Mouse (Mus musculus): Measurements from ENCODE around the gene Arl5c. TPM values are rescaled to one million over a fixed set of nuclear protein-coding genes. Genes with fewer than 3 reads are reported as not detected.

The Arl5c gene
- total RNA-seq, 2 experiments from 2014 or later, result 6.1 to 15.7 TPM

DNA sequence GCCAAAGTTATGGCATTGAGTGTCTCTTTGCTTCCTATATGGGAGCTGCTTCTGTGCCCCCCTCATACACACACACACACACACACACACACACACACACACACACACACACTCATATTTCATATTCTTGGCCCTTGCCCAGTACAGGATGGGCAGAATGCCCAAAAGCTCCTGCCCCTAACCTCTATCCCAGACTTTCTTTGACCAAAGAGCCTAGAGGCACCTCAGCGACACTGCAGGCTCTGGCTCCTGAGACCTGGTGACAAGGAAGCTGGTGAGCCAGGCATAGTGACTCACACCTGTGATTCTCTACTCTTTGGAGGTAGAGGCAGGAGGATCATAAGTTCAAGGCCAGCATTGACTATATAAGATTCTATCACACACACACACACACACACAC, 24.7 kb upstream of the Arl5c start:
- no peak for ATAC-seq (replicated peaks; ENCODE audit: poor library complexity, severe bottlenecking)

DNA sequence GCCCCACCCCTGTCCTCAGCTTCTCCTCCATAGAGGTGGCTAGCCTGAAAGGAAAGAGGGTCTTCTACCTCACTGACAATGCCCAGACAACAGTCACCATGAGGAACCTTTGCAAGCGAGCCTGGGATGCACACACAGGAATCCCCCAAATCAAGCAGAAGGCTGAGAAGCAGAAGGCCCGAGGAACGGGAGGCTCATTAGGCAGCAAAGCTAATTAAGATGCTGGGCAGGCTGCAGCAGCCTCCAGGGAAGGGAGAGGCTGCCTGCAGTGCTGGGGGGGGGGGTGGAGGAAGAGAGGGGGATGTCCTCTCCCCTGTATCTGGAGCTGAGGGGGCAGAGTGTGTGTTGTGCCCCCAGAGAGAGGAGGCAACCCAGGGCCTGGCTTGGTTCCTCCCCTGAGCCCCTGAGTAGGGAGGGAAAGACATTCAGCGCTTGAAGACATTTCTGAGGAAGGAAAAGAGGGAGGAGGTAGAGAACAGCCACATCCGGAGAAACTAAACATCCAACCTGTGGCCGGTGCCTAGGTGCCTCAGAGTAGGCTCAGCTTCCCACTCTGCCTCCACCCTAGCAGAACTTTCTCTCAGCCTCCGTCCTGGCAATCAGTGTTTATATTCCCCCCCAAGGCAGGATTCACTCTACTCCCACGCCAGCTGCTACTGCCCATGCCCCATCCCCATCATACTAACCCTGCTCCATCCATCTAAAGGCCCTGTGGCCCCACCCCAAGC, 24.1 kb upstream of the Arl5c start:
- no peak for ATAC-seq (replicated peaks; ENCODE audit: poor library complexity, severe bottlenecking)

DNA sequence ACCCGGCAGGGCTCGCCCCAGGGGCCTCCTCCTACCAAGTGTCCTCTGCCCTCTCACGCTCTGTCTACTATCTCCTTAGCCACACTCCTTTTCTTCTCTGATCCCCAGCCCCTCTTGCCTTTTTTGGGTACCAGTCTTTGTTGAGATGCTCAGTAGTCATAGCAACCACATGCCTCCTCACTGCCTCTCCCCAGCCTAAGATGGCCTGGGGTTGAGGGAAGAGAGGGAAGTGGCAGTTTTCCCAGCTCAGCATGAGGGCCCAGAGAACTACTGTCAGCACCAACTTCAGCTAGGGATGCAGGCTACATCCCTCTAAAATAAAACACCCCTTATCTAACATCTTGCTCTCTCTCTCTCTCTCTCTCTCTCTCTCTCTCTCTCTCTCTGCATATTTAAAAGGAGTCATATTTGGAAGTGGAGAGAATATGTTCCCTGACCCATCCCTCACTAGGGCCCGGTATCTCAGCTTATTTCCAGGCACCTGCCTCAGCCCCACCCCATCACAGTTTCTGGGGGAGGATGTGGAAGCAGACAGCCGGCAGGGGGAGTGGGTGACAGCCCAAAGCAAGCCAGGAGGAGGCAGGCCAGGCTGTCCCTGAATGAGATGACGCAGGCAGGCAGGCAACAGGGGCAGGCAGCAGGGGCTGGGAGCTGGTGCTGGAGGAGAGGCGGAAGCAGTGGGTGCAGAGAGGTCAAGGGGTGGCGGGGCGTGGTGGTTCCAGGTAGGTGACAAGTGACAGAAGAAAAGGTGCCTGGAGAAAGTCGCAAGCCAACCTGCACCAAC, 23.1 kb upstream of the Arl5c start:
- ATAC-seq (replicated peaks; ENCODE audit: poor library complexity, severe bottlenecking), result 0 out of 2 replicates have a peak, but pooled peaks have one; percentile 18

DNA sequence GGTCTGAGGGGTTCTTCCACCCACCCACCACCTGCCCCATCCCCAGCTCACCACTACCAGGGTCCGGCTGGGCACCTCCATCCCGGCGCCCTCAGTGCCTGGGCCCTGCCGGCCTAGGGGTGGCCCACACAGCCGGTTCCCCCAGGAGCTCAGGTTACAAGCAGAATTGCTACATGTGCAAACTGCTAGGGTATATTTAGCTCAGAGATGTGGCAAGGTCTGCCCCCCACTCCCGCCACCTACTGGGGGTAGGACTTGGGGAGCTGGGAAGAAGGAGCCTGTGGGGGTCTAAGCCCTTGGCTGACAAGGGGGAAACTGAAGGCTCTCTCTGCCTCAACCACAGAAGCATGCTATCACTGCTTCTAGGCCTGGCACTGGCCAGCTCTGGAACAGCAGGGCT, 22.2 kb upstream of the Arl5c start:
- ATAC-seq (replicated peaks; ENCODE audit: poor library complexity, severe bottlenecking), result peak; percentile 43

DNA sequence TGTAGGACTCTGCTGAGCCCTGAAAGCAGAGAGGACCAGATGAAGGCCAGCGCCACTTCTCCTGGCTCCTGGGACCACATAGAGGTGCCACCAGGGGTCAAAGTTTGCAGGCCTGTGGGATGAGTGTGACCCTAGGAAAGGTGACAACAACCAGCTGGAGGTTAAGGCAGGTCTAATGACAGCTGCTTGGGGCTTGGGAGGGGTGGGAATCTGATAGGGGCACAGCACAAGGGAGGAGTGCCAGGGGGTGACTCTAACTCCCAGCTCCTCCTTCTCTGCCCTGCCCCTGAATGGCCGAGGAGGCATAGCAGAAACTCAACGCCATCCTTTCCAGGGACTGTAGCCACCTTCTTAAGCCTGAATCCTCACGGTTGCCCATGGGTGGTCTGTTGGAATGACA, 20.8 kb upstream of the Arl5c start:
- no peak for ATAC-seq (replicated peaks; ENCODE audit: poor library complexity, severe bottlenecking)

DNA sequence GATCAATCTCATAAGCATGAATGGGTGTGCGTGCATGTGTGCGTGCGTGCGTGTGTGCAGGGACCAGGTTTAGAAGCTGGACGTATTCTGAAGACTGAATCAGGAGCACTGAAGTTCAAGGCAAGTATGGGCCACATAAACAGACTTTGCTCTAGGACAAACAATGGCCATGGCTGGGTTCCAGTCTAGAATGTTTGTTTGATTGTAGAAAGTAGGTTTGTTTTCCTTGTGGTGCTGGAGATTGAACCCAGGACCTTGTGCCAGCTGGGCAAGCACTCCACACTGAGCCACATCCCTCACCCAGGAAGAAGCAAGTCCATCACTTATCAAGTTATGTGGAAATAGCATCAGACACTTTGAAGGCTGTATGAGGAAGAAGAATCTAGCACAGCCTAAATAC, 20.2 kb upstream of the Arl5c start:
- no peak for ATAC-seq (replicated peaks; ENCODE audit: poor library complexity, severe bottlenecking)

DNA sequence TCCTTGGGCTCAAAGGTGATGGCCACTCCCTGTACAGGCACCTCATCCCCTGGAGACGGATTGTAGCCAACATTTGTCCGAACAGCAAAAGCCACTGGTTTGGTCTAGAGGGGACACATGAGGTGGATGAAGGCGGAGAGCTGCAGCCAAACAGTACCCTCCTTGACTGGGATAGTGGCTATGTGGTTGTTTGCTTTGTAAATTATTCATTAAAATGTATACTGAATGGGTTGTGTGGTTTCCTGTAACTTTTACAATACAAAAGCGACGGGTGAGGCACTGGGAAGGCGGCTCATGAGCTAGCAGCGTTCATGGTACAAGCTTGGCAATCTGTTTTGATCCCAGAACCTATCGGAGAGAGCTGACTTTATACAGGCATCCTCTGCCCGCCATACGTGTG, 16.9 kb upstream of the Arl5c start:
- no peak for ATAC-seq (replicated peaks; ENCODE audit: poor library complexity, severe bottlenecking)

DNA sequence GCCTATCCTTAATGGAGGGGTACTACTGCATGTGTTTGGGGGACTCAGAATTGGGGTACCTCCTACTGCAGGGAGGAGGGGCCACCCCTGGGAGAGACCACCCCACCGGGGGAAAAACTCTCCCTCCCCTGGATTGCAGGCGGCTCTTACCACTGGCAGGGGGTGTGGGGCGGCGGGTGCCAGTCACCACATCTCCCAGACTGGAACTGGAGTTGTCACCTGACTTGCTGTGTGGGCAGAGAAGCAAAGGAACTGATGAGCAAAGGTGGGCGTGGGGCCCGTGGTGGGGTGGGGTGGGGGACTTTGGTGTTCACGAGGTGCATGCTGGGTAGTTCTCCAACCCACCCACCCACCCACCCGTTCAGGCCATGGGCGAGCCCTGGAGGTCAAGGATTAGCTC, 15.7 kb upstream of the Arl5c start:
- no peak for ATAC-seq (replicated peaks; ENCODE audit: poor library complexity, severe bottlenecking)

DNA sequence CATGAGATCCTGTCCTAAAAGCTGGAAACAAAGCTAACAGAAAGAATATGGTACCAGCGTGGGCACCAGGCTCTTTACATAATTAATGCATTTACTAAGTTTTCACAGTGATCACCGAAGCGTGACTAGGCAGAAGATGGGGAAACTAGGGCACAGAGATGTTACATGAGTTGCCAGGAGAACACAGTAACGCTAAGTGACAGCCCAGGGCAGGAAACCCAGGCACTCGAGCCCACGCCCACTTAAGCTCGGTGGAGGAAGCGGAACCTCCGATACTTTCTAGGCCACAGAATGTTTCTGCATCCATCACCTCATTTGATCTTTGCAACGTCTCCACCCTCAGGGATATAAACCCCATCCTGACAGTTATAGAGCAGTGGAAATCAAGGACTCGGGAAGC, 12.1 kb upstream of the Arl5c start:
- peak; percentile 78 for ATAC-seq (replicated peaks; ENCODE audit: poor library complexity, severe bottlenecking)

DNA sequence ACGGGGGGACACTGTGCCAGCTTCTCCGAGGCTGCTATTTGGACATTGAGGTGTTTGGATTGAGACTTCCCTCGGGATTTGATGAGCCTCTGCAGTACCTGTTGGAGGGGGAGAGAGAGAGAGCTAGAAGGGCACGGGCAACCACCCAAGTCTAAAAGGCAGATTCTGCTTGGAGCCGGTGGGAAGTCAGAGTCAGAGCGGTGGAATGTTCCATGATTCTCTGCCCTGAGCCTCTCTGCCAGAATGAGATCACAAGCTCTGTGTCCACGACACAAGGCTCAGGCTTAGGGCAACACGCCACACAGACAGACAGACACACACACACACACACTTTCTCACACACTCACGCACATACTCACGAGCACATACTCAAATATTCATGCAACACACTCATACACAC, 9.7 kb upstream of the Arl5c start:
- ATAC-seq (replicated peaks; ENCODE audit: poor library complexity, severe bottlenecking), result no peak

DNA sequence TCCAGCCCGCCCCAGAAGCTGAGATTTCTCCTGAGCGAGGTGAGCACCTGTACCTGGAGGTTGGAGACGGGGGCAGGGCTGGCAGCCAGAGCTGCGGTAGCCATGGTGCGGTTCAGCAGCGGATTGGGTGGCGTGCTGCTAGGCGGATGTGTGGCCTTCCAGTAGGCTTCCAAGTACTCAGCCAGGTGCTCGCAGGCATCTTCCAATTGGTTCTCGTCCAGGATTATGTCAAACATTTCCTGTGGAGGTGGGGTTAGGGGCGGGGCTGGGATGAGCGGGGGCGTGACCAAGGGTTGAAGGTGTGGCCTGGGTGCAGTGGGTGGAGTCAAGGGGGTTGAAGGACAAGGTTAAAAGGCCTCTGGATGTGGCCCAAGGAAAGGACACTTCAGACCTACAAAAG, 9.1 kb upstream of the Arl5c start:
- ATAC-seq (replicated peaks; ENCODE audit: poor library complexity, severe bottlenecking), result no peak

DNA sequence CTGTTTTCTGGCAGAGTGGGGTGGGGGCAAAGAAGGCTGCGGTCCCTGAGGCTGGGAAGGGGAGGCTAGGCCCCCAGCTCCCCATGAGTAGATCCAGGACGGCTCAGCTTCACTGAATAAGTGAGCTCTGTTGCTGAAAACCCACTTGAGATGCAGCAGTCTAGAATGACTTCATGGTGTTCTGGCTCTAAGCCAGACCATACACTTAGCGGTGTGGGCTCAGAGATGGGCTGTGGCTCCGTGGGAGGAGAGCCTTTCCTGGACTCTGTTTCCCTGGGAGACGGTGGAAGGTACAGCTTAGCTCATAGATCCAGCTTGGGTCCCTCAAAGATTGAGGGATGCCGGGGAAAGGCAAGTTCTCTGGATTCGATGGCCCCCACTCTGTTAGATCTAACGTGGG, 8.2 kb upstream of the Arl5c start:
- no peak for ATAC-seq (replicated peaks; ENCODE audit: poor library complexity, severe bottlenecking)

DNA sequence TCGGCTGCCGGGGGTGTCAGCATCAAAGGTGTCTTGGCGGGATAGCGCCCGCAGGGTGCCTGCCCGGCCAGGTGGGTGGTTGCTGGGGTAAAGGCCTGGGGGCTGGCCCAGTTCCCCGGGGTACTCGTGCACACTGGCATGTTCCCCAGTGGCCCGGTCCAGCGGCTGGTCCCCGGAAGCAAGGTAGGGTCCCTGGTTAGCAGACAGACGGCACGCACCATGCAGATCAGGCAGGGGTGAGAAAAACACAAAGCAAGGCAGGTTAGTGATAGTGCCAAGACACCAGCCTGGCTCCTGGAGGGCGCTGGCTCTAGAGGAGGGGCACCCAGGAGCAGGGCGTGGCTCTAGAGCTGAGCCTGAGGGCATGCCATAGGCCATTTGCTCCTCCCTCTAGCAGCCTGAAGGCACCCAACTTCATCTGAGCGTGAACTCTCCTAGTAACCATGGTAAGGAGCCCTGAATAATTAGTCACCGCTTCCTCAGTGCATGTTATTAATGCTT, 7.2 kb upstream of the Arl5c start:
- no peak for ATAC-seq (replicated peaks; ENCODE audit: poor library complexity, severe bottlenecking)

DNA sequence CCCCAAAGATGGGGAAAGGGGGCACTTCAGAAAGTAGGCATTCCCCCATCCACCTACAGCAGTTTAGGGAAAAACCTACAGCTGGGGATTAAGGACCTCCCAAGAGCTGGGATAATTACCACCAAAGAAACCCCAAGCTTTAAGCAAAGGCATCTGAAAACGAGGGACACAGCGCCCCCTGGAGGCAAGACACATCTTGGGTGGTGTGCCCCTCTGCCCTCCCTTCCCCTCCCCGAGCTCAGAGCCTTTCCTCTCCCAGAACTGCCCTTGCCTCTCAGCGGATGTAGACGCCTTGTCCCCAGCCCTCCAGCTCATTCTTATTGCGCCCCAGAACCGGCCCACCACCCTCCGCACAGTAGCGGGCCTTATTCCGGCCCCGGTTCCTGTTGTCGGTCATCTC, 6.6 kb upstream of the Arl5c start:
- ATAC-seq (replicated peaks; ENCODE audit: poor library complexity, severe bottlenecking), result peak; percentile 47

DNA sequence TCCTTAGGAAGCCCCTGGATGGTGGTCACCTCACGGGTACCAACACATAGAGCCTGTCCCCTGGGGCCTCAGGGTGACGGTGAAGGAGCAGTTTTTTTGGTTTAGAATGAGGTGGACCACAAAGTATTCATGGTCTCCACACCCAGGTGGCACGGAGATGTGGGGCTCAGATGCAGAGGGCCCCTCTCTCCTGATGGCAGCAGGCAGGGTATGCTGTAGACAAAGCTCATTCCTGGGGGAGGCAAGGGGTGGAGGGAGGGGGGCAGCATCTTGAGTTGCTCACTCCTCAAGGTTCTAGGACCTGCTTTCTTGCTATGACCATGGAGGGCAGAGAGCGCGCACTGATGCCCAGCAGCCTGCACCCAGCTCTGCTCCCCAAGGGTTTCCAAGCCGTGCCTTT, 6.0 kb upstream of the Arl5c start:
- ATAC-seq (replicated peaks; ENCODE audit: poor library complexity, severe bottlenecking), result no peak

DNA sequence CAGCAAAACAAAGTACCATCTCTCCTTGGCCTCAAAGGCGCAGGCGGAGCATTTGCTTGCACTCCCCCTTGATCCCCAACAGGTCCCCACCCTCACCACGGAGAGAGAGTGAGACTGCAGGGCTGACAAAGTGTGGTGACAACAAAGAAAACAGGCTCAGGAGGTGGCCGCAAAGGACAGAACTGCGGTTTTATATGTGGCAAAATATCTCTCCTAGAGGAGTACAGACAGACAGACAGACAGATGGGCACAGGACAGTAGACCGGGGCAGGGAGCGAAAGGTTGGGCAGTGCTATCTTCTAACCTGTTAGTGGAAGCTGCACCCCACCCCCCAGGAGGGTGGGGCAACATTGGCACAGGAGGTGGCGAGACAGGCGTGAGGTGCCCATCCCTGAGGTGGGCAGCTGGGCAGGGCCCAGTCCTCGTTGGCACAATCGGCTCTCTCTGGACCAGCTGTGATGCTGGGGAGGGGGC, 5.4 kb upstream of the Arl5c start:
- ATAC-seq (replicated peaks; ENCODE audit: poor library complexity, severe bottlenecking), result no peak

DNA sequence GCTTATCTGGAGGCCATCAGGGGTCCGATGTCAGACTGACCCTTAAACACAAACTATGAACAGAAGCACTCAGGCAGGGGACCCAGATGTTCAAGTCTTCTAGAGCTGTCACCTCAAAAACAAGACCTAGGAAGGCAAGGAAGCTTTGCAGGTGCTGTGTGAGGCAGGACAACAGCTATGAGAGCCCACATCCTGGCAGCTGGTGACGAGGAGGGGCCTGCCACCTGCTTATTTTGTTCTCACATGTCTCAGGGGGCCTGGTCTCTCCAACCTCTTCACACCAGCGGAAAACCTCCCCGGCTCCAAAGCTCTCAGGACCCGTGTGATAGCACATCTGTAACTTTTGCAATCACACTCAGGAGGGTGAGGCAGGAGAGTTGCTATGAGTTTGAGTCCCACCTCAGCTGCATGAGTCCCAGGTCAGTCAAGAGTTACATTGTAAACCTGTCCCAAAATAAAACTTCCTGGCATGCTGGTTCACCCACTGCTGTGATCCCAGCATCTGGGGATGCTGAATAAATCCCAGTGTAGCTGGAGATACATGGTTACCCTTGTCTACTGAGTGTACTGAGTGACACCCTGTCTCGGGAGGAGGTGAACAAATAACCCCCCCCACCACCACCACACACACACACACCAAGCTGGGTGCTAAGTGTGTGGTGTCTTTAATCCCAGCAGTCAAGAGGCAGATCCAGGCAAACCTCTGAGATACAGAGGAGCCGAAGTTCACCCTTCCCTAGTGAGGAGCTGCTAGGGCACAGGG, 4.6 kb upstream of the Arl5c start:
- ATAC-seq (replicated peaks; ENCODE audit: poor library complexity, severe bottlenecking), result no peak

DNA sequence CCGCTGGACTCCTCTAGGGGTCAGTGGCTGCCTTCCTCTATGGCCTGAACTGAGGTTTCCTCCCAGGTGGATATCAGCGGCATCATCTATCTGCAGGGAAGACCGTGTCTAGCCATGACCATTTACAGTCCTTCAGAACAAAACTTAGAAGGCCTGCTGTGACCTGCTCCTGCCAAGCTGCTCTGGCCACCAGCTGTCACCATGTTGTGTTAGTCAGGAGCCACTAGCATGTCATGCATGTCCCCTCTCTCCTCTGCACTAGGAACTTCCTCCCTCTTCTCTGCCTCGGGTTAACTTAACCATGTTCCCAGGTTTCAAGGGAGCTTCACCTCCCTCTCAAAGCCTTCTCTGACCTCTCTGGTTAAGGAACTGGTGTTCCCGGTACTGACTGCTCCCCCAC, 3.8 kb upstream of the Arl5c start:
- no peak for ATAC-seq (replicated peaks; ENCODE audit: poor library complexity, severe bottlenecking)

DNA sequence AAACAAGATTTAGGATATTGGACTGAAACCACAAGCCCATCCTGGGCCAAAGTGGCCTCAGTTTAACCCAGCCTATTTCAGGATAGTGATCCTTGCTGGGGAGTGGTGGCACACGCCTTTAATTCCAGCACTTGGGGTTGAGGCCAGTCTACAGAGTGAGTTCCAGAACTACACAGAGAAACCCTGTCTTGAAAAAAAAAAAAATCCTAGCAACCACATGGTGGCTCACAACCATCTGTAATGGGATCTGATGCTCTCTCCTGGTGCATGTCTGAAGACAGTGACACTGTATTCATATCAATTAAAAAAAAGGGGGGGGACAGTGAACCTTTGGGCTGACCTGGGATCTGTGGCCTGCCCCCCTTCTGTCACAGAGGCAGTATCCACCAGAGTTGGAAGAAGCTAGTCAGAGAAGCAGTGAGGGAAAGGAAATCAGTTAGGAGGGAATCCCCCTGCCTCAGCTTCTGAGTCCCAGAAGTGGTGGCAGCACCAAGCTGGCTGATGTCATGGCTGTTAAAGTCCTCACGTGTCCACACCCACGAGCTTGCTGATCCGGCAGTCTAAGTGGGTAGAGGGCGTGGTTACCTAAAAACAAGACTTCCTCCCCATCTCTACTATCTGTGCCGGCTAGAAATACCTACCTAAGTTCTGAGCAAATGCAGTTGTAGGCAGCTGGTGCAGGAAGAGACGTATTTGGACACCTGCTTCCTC, 3.1 kb upstream of the Arl5c start:
- no peak for ATAC-seq (replicated peaks; ENCODE audit: poor library complexity, severe bottlenecking)

DNA sequence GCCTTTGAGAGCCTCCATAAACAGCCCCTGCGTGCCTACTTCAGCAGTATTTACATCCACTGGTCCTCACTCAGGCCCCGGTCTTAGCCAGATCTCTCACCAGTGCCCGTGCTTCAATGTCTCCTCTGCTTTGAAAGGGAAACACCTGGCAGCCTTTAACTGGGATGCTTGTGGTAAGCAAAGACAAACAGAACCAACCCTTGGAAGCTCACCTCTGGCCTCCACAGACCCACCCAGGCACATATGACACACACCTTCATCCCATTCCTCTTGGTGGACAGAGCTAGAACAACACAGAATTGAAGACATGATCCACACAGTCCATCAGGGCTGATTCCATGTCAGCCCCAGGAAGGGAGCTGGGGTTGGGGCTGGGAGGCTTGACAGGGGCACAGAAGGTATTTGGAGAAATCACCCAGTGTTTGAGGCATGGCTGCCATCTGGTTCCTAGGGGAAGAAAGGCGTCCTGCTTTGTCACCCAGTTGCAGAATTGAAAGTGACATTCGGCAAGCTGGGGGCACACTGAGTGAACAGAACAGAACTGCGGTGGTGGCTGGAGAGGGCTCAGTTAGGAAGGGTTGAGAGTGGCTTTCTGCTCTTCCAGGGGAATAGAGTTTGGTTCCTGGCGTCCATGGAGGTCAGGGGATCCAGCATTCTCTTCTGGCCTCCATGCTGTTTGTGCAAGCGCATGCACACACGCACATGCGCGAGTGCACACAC, 2.3 kb upstream of the Arl5c start:
- ATAC-seq (replicated peaks; ENCODE audit: poor library complexity, severe bottlenecking), result peak; percentile 23; the same call in 1 of the 2 replicates
